Mouse (Mus musculus): Measurements from ENCODE around the gene Arhgap25. TPM values are rescaled to one million over a fixed set of nuclear protein-coding genes. Genes with fewer than 3 reads are reported as not detected.
A peak's percentile ranks its signal among the peaks of the same experiment; 100 is the strongest.

Arhgap25 gene
- total and polyA plus RNA-seq, 2 experiments = 0.40 to 1.6 TPM

- TF ChIP-seq CTCF (IDR thresholded peaks at IDR 0.05; ENCODE audit: low read depth, low read length) (no peak), POLR2A (IDR thresholded peaks at IDR 0.05; ENCODE audit: extremely low read depth, insufficient read depth, low read length) (no peak)
- Histone ChIP-seq H3K36me3 (ENCODE audit: control insufficient read depth, insufficient read depth, low read length) (no peaks in the 10 kb centered on the region), H3K27me3 (ENCODE audit: control insufficient read depth, insufficient read depth, low read length) (no peaks in the 10 kb centered on the region; the same call in 1 of the 2 replicates), H3K4me1 (ENCODE audit: control insufficient read depth, insufficient read depth, low read length) (peaks cover 1% of the 10 kb centered on the region; the same call in 1 of the 2 replicates), H3K9ac (ENCODE audit: low read depth, low read length) (no peak overlapping the region), H3K27ac (replicated peaks; ENCODE audit: insufficient read depth, low read depth, low read length) (no peak overlapping the region), H3K79me2 (ENCODE audit: control insufficient read depth, insufficient read depth, low read length) (no peaks in the 10 kb centered on the region), H3K4me3 (ENCODE audit: insufficient read depth, low read depth, low read length) (no peak overlapping the region)
- WGBS = 91% methylated on average over 1 of the region's 1 CpGs
- no peak for DNase-seq (ENCODE audit: extremely low read depth, low read depth, low spot score)
Measured at GRCm38 (mm10) chr6:87467373-87467772, 65.7 kb downstream of the Arhgap25 start.

GRCm38 (mm10) chr6:87466221-87466620 is 66.8 kb downstream of the Arhgap25 start:
- DNase-seq (ENCODE audit: extremely low read depth, low read depth, low spot score) = peak; percentile 52
- Histone ChIP-seq H3K36me3 (ENCODE audit: control insufficient read depth, insufficient read depth, low read length) (no peaks in the 10 kb centered on the region), H3K27me3 (ENCODE audit: control insufficient read depth, insufficient read depth, low read length) (no peaks in the 10 kb centered on the region; the same call in 1 of the 2 replicates), H3K79me2 (ENCODE audit: control insufficient read depth, insufficient read depth, low read length) (no peaks in the 10 kb centered on the region), H3K4me3 (ENCODE audit: insufficient read depth, low read depth, low read length) (no peak overlapping the region), H3K27ac (replicated peaks; ENCODE audit: insufficient read depth, low read depth, low read length) (no peak overlapping the region), H3K9ac (ENCODE audit: low read depth, low read length) (no peak overlapping the region), H3K4me1 (ENCODE audit: control insufficient read depth, insufficient read depth, low read length) (peaks cover 1% of the 10 kb centered on the region; the same call in 1 of the 2 replicates)
- 16% methylated on average over 12 of the region's 12 CpGs for WGBS
- TF ChIP-seq CTCF (IDR thresholded peaks at IDR 0.05; ENCODE audit: low read depth, low read length) = peak; percentile 99
- no peak for TF ChIP-seq POLR2A (IDR thresholded peaks at IDR 0.05; ENCODE audit: extremely low read depth, insufficient read depth, low read length)

DNA sequence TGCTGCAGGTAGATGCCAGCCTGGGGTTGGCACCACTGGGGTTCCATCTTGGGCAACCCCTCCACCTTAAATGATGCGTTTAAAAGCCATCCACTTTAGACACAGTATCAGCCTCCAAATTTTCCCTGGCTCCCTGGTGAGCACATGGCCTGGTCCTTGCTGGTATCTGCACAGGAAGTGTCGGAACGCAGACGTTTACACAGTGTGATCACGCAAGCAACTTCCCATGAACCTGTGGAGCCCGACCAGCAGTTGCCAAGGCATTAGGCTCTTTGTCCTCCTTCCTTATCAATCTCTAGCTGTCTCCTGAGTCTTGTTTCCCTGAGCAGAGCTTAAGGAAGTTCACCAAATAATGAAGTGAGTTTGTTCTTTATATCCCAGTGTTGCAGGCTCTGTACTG is 77.6 kb downstream of the Arhgap25 start:
- no peaks in the 10 kb centered on the region for H3K79me2 ChIP-seq (ENCODE audit: control insufficient read depth, insufficient read depth, low read length)
- H3K27ac ChIP-seq (replicated peaks; ENCODE audit: insufficient read depth, low read depth, low read length) = no peak overlapping the region
- H3K4me3 ChIP-seq (ENCODE audit: insufficient read depth, low read depth, low read length) = no peak overlapping the region
- WGBS = 50% methylated on average over 6 of the region's 6 CpGs
- no peak overlapping the region for H3K9ac ChIP-seq (ENCODE audit: low read depth, low read length)
- no peaks in the 10 kb centered on the region for H3K36me3 ChIP-seq (ENCODE audit: control insufficient read depth, insufficient read depth, low read length)
- DNase-seq (ENCODE audit: extremely low read depth, low read depth, low spot score) = peak; percentile 8
- TF ChIP-seq CTCF (IDR thresholded peaks at IDR 0.05; ENCODE audit: low read depth, low read length) = no peak
- TF ChIP-seq POLR2A (IDR thresholded peaks at IDR 0.05; ENCODE audit: extremely low read depth, insufficient read depth, low read length) = no peak
- no peaks in the 10 kb centered on the region for H3K4me1 ChIP-seq (ENCODE audit: control insufficient read depth, insufficient read depth, low read length)
- no peaks in the 10 kb centered on the region for H3K27me3 ChIP-seq (ENCODE audit: control insufficient read depth, insufficient read depth, low read length)

- no peak for TF ChIP-seq CTCF (IDR thresholded peaks at IDR 0.05; ENCODE audit: low read depth, low read length)
- no peak for TF ChIP-seq POLR2A (IDR thresholded peaks at IDR 0.05; ENCODE audit: extremely low read depth, insufficient read depth, low read length)
- no peak overlapping the region for H3K27ac ChIP-seq (replicated peaks; ENCODE audit: insufficient read depth, low read depth, low read length)
- H3K9ac ChIP-seq (ENCODE audit: low read depth, low read length) = no peak overlapping the region
- H3K36me3 ChIP-seq (ENCODE audit: control insufficient read depth, insufficient read depth, low read length) = no peaks in the 10 kb centered on the region
- no peaks in the 10 kb centered on the region; the same call in 1 of the 2 replicates for H3K27me3 ChIP-seq (ENCODE audit: control insufficient read depth, insufficient read depth, low read length)
- H3K79me2 ChIP-seq (ENCODE audit: control insufficient read depth, insufficient read depth, low read length) = no peaks in the 10 kb centered on the region
- no peak for DNase-seq (ENCODE audit: extremely low read depth, low read depth, low spot score)
- 55% methylated on average over 3 of the region's 3 CpGs for WGBS
- no peaks in the 10 kb centered on the region for H3K4me1 ChIP-seq (ENCODE audit: control insufficient read depth, insufficient read depth, low read length)
- no peak overlapping the region for H3K4me3 ChIP-seq (ENCODE audit: insufficient read depth, low read depth, low read length)
Measured at GRCm38 (mm10) chr6:87451771-87452170, 81.3 kb downstream of the Arhgap25 start.

DNA sequence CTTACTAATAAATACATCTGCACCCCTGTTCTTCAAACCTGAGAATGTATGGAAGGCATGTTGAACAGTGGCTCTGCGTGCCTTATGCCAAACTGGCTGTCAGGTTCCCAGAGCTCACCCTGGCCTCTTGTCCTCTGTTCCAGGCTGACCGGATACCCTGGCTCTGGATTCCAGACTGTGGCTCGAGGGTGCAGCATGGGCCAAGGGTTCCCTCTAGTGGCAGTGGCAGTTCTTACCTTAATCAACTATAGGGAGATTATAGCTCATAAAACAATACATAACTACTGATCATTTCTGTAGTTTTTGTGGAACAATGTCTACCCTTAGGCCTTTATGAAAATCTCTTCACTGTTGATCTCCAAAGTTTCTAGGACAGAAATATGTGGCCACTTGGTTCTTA is 82.0 kb downstream of the Arhgap25 start:
- Histone ChIP-seq H3K36me3 (ENCODE audit: control insufficient read depth, insufficient read depth, low read length) (no peaks in the 10 kb centered on the region), H3K27ac (replicated peaks; ENCODE audit: insufficient read depth, low read depth, low read length) (no peak overlapping the region), H3K27me3 (ENCODE audit: control insufficient read depth, insufficient read depth, low read length) (no peaks in the 10 kb centered on the region; the same call in 1 of the 2 replicates), H3K79me2 (ENCODE audit: control insufficient read depth, insufficient read depth, low read length) (no peaks in the 10 kb centered on the region), H3K9ac (ENCODE audit: low read depth, low read length) (no peak overlapping the region), H3K4me1 (ENCODE audit: control insufficient read depth, insufficient read depth, low read length) (no peaks in the 10 kb centered on the region), H3K4me3 (ENCODE audit: insufficient read depth, low read depth, low read length) (no peak overlapping the region)
- DNase-seq (ENCODE audit: extremely low read depth, low read depth, low spot score) = peak; percentile 53
- 19% methylated on average over 3 of the region's 3 CpGs for WGBS
- TF ChIP-seq POLR2A (IDR thresholded peaks at IDR 0.05; ENCODE audit: extremely low read depth, insufficient read depth, low read length) = no peak
- peak; percentile 97 for TF ChIP-seq CTCF (IDR thresholded peaks at IDR 0.05; ENCODE audit: low read depth, low read length)

DNA sequence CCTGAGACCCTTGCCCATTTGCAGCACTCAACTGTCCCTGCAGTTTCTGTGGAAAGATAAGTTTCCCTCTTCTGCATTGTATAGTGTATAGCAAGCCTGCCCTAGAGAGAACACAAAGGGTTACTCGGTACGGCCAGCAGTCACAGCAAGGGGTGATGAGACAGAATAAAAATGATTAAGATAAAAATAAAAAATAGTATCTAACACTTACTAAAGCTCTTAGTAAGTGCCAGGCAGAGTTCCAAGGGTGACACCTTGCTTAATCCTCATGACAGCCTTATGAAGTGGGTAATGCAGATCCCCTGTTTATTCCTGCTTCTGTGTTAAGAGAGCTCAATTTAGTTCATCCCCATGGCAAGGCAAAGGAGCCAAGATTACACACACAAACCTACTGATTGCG is 83.5 kb downstream of the Arhgap25 start:
- Histone ChIP-seq H3K36me3 (ENCODE audit: control insufficient read depth, insufficient read depth, low read length) (no peaks in the 10 kb centered on the region), H3K9ac (ENCODE audit: low read depth, low read length) (no peak overlapping the region), H3K4me1 (ENCODE audit: control insufficient read depth, insufficient read depth, low read length) (no peaks in the 10 kb centered on the region), H3K27ac (replicated peaks; ENCODE audit: insufficient read depth, low read depth, low read length) (no peak overlapping the region), H3K79me2 (ENCODE audit: control insufficient read depth, insufficient read depth, low read length) (no peaks in the 10 kb centered on the region), H3K27me3 (ENCODE audit: control insufficient read depth, insufficient read depth, low read length) (no peaks in the 10 kb centered on the region; the same call in 1 of the 2 replicates), H3K4me3 (ENCODE audit: insufficient read depth, low read depth, low read length) (no peak overlapping the region)
- WGBS = 82% methylated on average over 3 of the region's 3 CpGs
- TF ChIP-seq POLR2A (IDR thresholded peaks at IDR 0.05; ENCODE audit: extremely low read depth, insufficient read depth, low read length) (no peak), CTCF (IDR thresholded peaks at IDR 0.05; ENCODE audit: low read depth, low read length) (no peak)
- DNase-seq (ENCODE audit: extremely low read depth, low read depth, low spot score) = no peak
